Mouse (Mus musculus) lung, postnatal 36 days (tissue): ENCODE data around the gene Snapc2.
A peak's percentile ranks its signal among the peaks of the same experiment; 100 is the strongest.

Experiments
- DNase-seq: peaks from one replicate; pipeline ENCODE4 v3.0.0; 2022; ENCODE audit warnings: mixed read lengths

The Snapc2 gene

DNA sequence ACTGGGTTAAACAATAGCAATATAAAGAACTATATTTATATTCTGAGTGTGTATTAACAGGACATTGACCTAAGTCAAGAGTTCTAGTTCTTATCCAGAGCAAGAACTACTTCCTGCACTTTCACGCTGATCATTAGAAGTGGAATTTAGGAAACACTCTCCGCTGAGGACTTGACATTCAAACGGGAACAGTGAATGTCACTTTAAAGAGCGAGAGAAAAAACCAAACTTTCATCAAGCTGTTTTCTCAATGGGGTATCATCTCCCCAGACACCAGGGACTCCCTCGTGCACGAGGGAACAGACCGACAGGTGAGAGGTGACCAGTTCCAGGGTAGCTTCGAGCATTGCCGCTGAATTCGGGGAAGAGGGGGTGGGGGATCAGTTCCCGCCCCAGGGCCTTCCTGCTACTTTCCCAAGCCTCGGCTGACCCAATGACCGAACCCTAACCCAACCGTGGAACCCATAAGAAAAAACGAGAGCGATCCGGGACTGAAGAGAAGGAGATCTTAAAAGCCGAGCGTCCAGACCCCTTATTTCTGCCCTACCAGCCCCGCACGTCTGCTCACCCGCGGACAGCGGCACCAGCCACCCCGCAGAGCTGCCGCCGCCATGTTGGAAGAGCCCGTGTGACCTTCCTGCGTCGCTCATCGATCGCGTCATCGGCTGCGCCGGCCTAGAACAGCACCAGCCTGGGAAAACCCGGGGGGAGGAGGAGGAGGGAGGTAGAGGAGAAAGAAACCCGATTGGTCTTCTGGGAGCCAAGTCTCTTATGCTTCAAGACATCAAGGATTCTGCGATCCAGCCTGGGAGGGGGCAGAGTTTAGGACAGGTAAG, 22.6 kb downstream of the Snapc2 start, which contains the start of gene Timm44:
Gene Timm44 (minus strand): TSS at position 639 of the 836 bp plus-strand sequence.
- peak; percentile 98 for DNase-seq

DNA sequence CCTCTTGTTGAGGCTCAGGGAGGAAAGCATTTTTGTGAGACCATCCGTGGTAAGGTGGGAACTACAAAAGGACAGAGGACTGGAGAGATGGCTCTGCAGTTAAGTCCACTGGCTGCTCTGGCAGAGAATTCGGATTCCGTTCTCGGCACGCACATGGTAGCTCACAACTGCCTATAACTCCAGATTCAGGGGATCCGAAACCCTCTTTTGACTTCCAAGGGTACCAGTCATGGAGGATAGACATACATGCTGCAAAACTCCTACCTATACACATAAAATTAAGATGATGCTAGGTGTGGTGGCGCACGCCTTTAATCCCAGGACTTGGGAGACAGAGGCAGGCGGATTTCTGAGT, 23.2 kb downstream of the Snapc2 start:
- no peak for DNase-seq

DNA sequence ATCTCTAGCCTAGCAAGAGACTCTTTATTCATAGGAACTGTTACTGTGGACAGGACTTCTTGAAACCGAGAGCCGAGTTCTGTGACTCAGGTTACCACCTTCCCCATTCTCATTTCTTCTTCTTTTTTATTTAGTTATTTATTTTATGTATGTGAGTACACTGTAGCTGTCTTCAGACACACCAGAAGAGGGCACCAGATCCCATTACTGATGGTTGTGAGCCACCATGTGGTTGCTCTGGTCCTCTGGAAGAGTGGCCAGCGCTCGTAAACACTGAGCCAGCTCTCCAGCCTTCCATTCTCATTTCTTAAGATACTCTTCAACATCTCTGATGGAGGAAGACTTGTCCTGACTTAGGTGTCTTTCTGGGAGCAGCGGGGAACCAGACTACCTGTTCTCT, 39.9 kb downstream of the Snapc2 start:
- DNase-seq, result no peak

DNA sequence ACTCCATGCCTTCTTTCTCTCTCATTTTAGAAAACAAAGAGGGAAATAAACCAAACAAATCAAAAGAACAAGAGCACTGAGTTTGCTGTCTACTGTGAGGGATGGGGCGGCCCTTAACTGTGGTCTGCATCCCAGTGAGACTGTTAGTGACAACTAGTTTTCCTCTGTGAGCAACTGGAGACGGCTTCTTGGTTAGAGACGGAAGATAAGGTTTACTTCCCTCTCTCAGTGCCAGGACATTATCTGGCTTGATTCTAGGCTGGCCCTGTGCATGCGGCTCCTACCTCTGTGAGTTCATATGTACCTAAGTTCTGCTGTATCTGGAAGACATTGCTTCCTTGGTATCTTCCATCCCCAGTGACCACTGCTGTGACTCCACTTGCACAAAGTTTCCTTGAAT, 44.9 kb downstream of the Snapc2 start:
- no peak for DNase-seq

DNA sequence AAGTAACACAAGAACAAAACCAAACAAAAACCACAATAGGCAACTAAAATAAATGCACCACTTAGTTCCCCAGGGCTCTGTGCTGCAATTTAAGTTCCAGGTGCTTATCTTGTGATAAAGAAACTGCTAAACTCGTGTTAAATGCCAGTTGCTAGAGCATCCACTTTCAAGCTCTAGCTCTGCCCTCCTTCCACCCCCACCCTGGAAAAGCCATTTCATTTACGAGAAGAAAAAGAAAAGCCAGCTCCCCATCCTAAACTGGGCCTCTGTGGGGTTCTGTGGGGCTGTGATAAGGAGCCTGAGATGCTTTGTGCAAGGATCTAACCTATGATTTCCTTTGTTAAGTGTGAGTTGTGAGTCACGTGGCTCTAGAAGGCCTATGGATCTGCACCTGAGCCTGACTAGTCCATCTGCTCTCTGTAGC, 51.3 kb downstream of the Snapc2 start:
- DNase-seq, result no peak
